Mouse (Mus musculus): ENCODE measurements around the gene Alkbh3. TPM values are rescaled to one million over a fixed set of nuclear protein-coding genes. Genes with fewer than 3 reads are reported as not detected.

The Alkbh3 gene
- polyA plus RNA-seq (2012; rRNA removed) = 50.4 and 68.7 TPM in 2 replicates

DNA sequence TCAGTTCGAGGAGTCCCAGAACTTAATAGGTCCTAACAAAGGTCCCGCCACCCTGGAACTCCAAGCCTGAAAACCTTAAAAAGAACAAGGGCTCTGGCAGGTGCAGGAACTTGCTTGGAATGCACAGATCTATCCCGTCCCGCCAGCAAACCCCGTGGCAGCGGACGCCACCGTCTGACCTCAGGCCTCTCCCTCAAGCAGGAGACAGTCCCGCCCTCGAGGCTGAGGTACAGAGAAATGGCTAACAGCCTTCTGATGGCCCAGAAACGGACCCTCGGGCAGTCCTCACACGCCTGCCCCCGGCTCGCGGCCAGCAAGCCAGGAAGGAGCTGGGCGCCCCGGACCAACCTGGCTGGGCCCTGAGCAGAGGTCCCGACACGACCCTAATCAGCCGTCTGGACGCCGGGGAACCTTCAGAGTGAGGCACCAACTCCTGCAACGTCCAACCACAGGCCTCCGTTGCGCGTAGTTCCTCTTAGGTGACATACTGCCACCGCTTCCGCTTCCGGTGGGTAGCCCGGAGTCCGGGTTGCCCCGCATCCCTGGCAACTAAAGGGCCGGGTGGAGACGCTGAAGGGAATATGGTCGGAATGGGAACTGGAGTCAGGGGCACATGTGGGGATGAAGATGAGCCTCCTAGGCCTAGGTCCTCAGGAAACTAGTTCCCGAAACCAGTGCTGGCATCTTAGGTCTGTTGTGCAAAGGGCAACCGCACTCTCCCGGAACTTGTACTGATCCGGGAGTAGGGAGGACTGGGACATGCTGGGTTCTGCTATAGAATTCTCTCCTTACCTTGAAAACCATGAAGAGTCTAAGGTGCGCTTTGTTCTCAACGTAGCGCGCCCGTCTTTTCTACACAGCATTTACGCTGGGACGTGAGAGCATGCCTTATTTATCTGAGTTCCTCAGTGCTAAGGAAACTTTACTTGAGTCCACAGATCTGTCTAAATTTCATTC lies at the start of gene Alkbh3:
Gene Alkbh3, minus strand, starts transcription at position 473 of the 957 bp plus-strand sequence.
- DNase-seq (ENCODE audit: low read depth) = peak; percentile 30

DNA sequence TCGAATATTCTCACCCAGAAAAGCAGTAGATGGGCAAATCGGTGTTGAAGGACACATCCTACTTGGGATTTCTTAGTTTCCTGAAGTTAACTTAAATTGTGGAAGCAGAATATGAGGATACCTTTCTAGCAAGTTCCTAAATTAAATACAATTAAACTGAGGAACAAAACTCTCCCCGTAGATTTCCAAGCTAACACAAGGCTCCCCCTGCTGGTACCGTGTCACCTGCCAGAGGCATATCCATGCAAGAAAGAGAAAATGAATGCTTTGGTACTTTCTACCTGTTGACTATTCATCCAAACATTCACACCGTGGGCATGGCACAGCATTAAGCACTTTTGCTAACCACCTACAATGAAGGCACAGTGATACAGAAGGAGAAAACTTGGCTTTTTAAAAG lies 48.9 kb upstream of the Alkbh3 start:
- no peak for DNase-seq (ENCODE audit: low read depth)

- no peak for DNase-seq (ENCODE audit: low read depth)
These were observed 44.2 kb upstream of the Alkbh3 start for GRCm38 (mm10) chr2:94054813-94055212.

- no peak for DNase-seq (ENCODE audit: low read depth)
These were observed 41.3 kb upstream of the Alkbh3 start for GRCm38 (mm10) chr2:94051952-94052351.

DNA sequence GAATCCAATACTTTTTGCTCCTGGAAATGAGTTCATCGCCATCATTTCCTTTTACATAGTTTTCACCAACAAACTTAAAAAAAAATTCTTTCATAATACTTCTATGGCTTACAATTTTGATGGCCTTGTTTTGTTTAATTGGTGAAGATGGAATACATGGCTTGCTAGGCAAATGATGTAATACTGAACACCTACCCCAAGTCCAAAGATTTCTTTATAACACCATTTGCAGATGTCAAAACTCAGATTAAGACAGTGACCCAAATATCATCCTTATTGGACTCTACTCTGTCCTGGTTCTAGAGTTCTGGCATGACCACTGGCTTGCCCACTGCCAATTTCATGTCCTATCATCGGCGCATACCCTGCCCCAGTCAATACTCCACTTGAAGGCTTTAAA lies 40.3 kb upstream of the Alkbh3 start:
- no peak for DNase-seq (ENCODE audit: low read depth)

DNA sequence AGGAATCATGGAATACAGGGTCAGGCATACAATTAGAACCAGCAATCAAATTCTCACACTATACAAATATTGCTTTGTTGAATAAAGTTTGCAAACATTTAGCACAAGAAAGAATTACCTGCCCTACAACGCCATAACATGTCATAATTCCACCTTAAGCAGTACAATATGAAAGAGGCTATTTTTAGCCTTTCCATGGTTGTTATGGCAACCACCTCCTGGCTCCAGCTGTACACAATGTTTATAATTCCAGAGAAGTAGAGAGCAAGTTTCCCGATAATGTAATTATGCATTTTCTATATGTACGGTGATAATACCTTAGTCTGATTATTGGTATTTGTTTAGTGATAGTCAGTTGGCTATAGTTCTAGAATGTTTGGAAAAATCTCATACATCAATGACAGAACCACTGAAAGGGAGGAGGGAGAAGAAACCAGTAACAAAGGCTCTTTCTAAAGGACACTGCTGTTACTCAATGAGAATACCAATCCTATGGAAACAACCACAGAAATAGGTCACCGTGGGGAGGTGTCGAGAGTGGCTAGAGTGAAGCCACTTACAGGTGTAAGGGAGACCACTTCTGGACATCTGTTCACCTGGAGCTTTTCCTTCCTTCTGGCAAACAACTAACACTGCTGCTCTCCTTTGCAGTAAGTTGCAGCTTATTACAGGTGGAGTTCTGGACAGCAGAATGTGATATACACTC lies 39.0 kb upstream of the Alkbh3 start:
- DNase-seq (ENCODE audit: low read depth) = no peak

DNA sequence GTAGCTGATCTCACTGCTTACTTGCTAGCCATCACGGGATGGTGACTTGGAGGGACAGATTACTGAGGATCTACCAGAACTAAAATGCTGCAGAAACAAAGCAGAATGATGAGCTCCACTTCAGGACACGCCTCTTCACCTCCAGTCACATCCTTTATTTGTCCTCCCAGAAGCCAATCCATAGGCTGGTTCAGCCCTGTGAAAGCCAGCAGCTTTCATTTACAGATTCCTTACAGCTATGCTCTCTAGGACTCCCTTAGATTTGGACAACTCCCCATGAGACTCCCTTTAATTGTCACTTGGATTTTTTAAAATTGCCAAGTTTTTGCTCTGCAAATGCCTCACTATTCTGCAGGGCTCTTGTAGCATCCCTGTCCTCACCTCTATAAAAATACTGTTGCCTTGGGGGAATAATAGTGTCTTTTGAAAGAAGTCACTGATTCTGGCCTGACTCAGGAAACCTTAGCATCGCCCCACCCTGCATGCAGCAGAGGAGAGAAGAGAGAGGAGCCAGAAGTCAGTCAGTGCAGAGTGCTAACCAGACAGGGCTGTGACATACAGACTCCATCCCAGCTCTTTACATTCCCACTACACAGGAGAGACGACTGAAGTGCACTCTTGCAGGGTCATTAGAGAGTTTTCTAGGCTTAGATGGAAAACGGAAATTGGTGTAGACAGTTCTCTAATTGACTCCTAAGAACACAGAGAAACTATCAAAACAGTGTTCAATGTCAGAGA lies 38.3 kb upstream of the Alkbh3 start:
- DNase-seq (ENCODE audit: low read depth) = no peak

DNA sequence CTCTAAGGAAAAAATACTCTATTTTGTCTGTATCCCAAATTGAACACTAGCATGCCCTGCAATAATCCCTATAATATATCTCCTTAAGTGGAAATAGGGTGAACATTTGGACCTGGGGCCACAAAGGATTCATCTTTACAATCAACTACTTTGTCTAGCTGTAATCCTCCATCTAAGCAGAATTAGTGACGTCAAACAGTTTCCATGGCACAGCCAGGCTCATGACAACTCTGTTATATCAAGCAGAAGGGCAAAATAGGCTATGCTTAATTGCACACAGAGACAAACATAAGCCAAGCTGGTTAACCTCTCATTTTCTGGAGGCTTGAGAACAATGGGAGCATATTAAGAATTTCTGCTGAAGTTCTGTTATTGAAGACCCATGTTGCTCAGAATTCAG lies 37.7 kb upstream of the Alkbh3 start:
- DNase-seq (ENCODE audit: low read depth) = no peak

DNA sequence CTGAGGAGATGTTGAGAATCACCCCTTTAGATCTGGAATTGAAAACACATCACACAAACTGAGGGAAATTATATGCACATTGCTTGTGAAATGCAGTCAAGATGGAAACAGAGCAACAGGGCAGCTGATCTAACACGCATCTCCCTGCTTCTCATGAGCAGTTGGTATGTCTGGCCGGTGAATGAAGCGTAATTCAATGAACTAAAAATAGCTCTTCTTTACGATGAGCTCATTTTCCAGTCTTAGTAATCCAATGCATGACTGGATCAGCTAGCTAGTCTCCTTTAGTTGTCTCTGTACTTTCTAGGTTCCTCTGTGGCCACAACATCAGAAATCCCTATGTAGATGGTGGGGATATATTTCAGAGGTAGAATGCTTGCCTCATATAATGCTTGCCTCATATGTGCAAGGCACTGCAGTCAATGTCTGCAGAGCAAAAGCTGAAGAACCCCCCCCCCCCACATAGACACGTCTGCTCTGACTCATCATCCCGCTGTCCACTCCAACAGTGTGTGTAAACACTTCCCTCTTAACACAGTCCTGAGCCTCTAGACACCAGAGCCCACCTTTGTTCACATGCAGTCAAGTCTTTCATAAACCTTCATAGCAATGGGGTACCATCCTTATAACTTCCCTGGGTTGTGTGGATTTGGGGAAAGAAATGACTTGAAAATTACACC lies 34.9 kb upstream of the Alkbh3 start:
- DNase-seq (ENCODE audit: low read depth) = no peak

DNA sequence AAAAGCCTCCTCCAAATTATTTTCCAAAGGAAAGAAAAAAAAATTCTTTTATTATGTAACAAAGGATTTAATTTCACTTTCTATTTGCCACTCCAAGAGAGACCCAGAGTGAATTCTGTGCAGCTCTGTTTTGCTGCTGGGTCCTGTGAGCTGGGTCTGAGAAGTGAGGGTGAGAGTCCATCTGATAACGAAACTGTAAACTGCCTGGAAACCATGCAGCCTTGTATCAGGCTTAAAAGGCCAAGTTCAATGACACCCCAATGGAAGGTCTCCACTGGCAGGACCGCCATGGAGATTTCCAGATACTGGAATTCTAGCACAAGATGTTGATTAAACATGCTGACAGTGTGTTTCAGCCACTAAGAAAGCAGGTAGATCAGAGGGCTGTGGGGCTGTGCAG lies 33.6 kb upstream of the Alkbh3 start:
- no peak for DNase-seq (ENCODE audit: low read depth)

GRCm38 (mm10) chr2:94043662-94044061 lies 33.1 kb upstream of the Alkbh3 start:
- no peak for DNase-seq (ENCODE audit: low read depth)

DNA sequence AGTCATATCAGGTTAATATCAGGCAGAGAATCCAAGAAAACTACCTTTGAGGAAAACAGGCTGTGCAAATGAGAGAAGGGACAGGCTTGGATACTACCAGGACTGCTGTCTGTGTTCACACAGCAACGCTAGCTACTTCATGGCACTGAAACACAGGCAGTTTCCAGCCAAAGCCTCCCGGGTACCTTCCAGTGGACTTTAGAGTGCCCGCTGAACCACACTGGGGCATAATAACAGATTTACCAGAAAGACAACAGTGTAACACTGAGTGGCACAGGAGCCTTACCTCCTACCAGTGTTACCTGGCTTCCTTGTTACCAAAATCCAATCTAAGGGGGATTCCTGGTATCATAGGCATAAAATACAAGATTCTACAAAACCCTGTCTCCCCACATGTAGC lies 31.9 kb upstream of the Alkbh3 start:
- no peak for DNase-seq (ENCODE audit: low read depth)

- no peak for DNase-seq (ENCODE audit: low read depth)
These were observed 30.0 kb upstream of the Alkbh3 start for GRCm38 (mm10) chr2:94040391-94041125.

DNA sequence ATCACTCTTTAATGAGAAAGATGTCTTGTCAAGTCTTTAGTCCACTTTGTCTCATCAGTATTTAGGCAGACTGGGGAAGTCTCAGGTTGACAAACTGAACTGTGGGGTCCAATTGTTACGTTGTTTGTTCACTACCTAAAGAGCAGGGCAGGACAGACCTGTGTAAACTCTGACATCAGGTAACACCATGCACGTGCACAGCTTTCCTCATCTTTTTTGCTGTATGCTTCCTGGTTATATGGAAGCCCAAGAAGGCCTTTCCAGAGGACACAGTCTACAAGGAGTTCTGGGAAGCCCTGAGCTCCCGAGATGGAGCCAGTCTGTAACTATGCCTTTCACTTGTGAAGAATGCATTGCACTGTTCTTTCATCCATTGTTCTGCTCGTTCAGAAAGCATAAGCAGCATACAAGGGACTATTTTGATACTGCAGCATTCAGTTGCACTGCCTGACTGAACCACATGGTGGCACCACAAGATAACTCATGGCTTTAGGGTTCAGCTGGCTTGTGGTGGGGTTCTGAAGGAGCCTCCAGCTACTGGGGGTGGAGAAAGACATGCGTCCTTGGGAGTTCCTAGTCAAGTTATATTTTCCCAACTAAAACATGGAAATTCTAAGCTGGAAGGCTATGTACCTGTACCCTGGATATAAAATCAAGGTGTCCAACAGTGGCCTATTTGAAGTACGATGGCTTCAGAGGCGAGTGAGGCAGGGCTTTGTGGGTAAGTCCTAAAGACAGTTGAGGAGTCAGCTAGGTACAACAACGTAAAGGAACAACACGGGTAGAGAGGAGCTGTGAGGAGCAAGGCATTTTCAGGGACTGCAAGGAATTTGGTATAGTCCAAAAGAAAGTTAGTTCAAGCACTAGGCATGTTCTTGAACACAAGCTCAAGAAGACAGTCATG lies 25.1 kb upstream of the Alkbh3 start:
- DNase-seq (ENCODE audit: low read depth) = no peak

- DNase-seq (ENCODE audit: low read depth) = no peak
These were observed 20.0 kb upstream of the Alkbh3 start for GRCm38 (mm10) chr2:94030602-94031001.

- DNase-seq (ENCODE audit: low read depth) = no peak
These were observed 14.0 kb upstream of the Alkbh3 start for GRCm38 (mm10) chr2:94024637-94025036.

DNA sequence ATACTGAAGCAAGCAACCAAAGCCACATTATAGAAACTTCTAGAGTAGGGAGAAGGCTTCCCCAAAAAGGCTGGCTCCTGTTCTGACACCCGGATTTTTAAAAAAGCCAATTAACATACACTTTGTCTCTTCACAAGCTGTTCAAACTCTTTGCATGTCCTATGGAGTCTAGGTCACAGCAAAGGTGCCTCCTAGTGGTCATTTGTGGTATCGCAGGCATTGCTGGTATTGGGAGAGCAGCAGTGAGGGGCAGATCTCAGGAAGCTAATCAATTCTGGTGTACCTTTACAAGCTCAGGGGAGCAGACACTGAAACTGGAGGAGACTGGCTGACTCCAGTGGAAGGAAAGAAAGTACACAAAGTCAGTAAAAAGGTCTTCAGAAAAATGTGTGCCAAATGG lies 8.3 kb downstream of the Alkbh3 start:
- DNase-seq (ENCODE audit: low read depth) = no peak

DNA sequence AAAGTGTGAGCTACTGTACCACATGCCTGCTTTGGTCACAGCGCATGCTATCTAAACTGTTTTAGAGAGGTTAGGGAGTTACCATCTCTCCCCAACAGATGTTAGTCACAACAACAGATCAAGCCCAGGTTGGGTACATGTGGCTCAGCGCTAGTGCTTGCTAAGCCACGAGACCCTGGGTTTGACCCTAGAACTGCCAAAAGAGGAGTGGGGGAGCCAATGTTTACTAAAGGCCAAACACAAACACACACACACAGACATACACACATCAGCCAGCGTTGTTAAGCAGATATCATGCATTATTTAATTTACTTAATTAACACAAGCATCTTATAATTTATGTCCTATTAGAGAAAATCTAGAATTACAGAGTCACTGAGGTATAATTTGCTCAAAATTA lies 8.7 kb downstream of the Alkbh3 start:
- no peak for DNase-seq (ENCODE audit: low read depth)

- DNase-seq (ENCODE audit: low read depth) = no peak
These were observed 9.2 kb downstream of the Alkbh3 start for GRCm38 (mm10) chr2:94001411-94001810.

DNA sequence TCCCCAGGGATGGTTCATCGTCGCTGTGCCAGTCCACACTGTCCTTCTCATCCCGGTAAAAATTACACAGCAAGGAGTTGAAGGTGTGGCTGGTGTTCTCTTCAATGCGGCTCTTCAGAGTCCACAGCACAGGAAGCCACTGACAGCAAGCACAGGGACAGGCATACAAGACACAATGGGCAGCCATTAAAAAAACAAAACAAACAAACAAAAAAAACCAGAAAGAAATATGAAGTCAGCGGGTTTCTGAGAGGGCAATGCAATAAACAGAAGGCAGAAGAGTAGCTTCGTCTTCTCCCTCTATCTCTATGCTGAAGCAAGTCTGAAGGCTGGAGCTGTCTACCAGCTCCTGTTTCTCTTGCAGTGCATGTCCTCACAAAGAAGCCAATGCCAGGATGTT lies 14.4 kb downstream of the Alkbh3 start, which contains the start of gene Gm27027:
Gene Gm27027, minus strand, starts transcription at position 101 of the 400 bp plus-strand sequence.
- DNase-seq (ENCODE audit: low read depth) = no peak

Data from gonadal fat pad, adult 2 months (tissue).